Mouse (Mus musculus) gonadal fat pad, adult 2 months (tissue): ENCODE measurements at regions not wholly inside any gene's neighbourhood (a gene's known extent, or its start where the extent isn't known, plus 50 kb on each side); places are given as distances from the start of the nearest gene placed in this dataset.

Source experiments
- DNase-seq: peaks from one replicate; pipeline ENCODE4 v3.0.0-alpha.2; 2012; ENCODE audit warnings: low read depth

- no peak for DNase-seq
Measured at GRCm38 (mm10) chr12:93549900-93550299, 1700.9 kb upstream of the Sel1l start.

GRCm38 (mm10) chr12:93523465-93523864, 1674.5 kb upstream of the Sel1l start:
- DNase-seq, result no peak

- DNase-seq, result no peak
Measured at GRCm38 (mm10) chr12:93486381-93486780, 1637.4 kb upstream of the Sel1l start.

GRCm38 (mm10) chr12:93462106-93462505, 1613.1 kb upstream of the Sel1l start:
- DNase-seq, result no peak

GRCm38 (mm10) chr12:93449436-93449835, 1600.5 kb upstream of the Sel1l start:
- no peak for DNase-seq

GRCm38 (mm10) chr12:93429218-93429617, 1580.3 kb upstream of the Sel1l start:
- no peak for DNase-seq

GRCm38 (mm10) chr12:93427988-93428387, 1579.0 kb upstream of the Sel1l start:
- DNase-seq, result no peak

- no peak for DNase-seq
Measured at GRCm38 (mm10) chr12:93416381-93416780, 1567.4 kb upstream of the Sel1l start.

GRCm38 (mm10) chr12:93415791-93416190, 1566.8 kb upstream of the Sel1l start:
- DNase-seq, result no peak

- no peak for DNase-seq
Measured at GRCm38 (mm10) chr12:93385578-93385977, 1536.6 kb upstream of the Sel1l start.

GRCm38 (mm10) chr12:93342933-93343332, 1494.0 kb upstream of the Sel1l start:
- no peak for DNase-seq

- no peak for DNase-seq
Measured at GRCm38 (mm10) chr12:93342525-93342924, 1493.6 kb upstream of the Sel1l start.

GRCm38 (mm10) chr12:93335520-93335919, 1486.6 kb upstream of the Sel1l start:
- no peak for DNase-seq

GRCm38 (mm10) chr12:93312214-93312613, 1463.3 kb upstream of the Sel1l start:
- no peak for DNase-seq

GRCm38 (mm10) chr12:93281816-93282215, 1432.9 kb upstream of the Sel1l start:
- DNase-seq, result no peak

GRCm38 (mm10) chr12:93273652-93274051, 1424.7 kb upstream of the Sel1l start:
- DNase-seq, result no peak

- no peak for DNase-seq
Measured at GRCm38 (mm10) chr12:93230237-93230636, 1381.3 kb upstream of the Sel1l start.

- DNase-seq, result no peak
Measured at GRCm38 (mm10) chr12:93226826-93227225, 1377.9 kb upstream of the Sel1l start.

- DNase-seq, result no peak
Measured at GRCm38 (mm10) chr12:93221179-93221922, 1372.4 kb upstream of the Sel1l start.

- no peak for DNase-seq
Measured at GRCm38 (mm10) chr12:93207596-93207995, 1358.6 kb upstream of the Sel1l start.

GRCm38 (mm10) chr12:93188940-93189339, 1340.0 kb upstream of the Sel1l start:
- no peak for DNase-seq

- no peak for DNase-seq
Measured at GRCm38 (mm10) chr12:93173744-93174143, 1324.8 kb upstream of the Sel1l start.

- DNase-seq, result no peak
Measured at GRCm38 (mm10) chr12:93160252-93160651, 1311.3 kb upstream of the Sel1l start.
